Mouse (Mus musculus): Measurements from ENCODE around the gene Exoc6b. TPM values are rescaled to one million over a fixed set of nuclear protein-coding genes. Genes with fewer than 3 reads are reported as not detected.

Exoc6b gene
- polyA plus RNA-seq, 1 experiment from 2014 or later = 3.6 TPM

GRCm38 (mm10) chr6:84912434-84912833 lies 156.9 kb downstream of the Exoc6b start:
- Histone ChIP-seq H3K27me3 (ENCODE audit: control insufficient read depth, insufficient read depth, low read depth, low read length) (no peaks in the 10 kb centered on the region), H3K9me3 (replicated peaks; ENCODE audit: control insufficient read depth, low read length) (no peaks in the 10 kb centered on the region), H3K4me2 (ENCODE audit: low read depth, low read length) (no peak overlapping the region), H3K4me3 (ENCODE audit: low read depth, low read length) (no peak overlapping the region), H3K36me3 (ENCODE audit: control insufficient read depth, insufficient read depth) (no peaks in the 10 kb centered on the region), H3K27ac (ENCODE audit: low read length) (no peak overlapping the region), H3K9ac (ENCODE audit: low read depth, low read length) (no peak overlapping the region), H3K4me1 (ENCODE audit: control insufficient read depth, low read depth, low read length) (no peaks in the 10 kb centered on the region)
- no peak for ATAC-seq (ENCODE audit: low read depth)
- 0% methylated on average over 2 of the region's 2 CpGs for WGBS (ENCODE audit: insufficient replicate concordance)

- WGBS (ENCODE audit: insufficient replicate concordance) = 56% methylated on average over 4 of the region's 4 CpGs
- no peak overlapping the region for H3K4me3 ChIP-seq (ENCODE audit: low read depth, low read length)
- no peak for ATAC-seq (ENCODE audit: low read depth)
Measured at GRCm38 (mm10) chr6:84899002-84899774, 170.1 kb downstream of the Exoc6b start.

GRCm38 (mm10) chr6:84893773-84894095 lies 175.6 kb downstream of the Exoc6b start:
- H3K9ac ChIP-seq (ENCODE audit: low read depth, low read length) = no peak overlapping the region
- H3K36me3 ChIP-seq (ENCODE audit: control insufficient read depth, insufficient read depth) = no peaks in the 10 kb centered on the region
- H3K4me1 ChIP-seq (ENCODE audit: control insufficient read depth, low read depth, low read length) = no peaks in the 10 kb centered on the region
- no peaks in the 10 kb centered on the region for H3K9me3 ChIP-seq (replicated peaks; ENCODE audit: control insufficient read depth, low read length)
- no peak for ATAC-seq (ENCODE audit: low read depth)
- H3K4me2 ChIP-seq (ENCODE audit: low read depth, low read length) = no peak overlapping the region
- H3K27ac ChIP-seq (ENCODE audit: low read length) = no peak overlapping the region
- no peaks in the 10 kb centered on the region for H3K27me3 ChIP-seq (ENCODE audit: control insufficient read depth, insufficient read depth, low read depth, low read length)
- H3K4me3 ChIP-seq (ENCODE audit: low read depth, low read length) = no peak overlapping the region

More at GRCm38 (mm10) chr6:84899002-84899774, 170.1 kb downstream of the Exoc6b start:
- H3K9me3 ChIP-seq (replicated peaks; ENCODE audit: control insufficient read depth, low read length) = no peaks in the 10 kb centered on the region
- H3K4me1 ChIP-seq (ENCODE audit: control insufficient read depth, low read depth, low read length) = no peaks in the 10 kb centered on the region
- no peak overlapping the region for H3K27ac ChIP-seq (ENCODE audit: low read length)
- H3K27me3 ChIP-seq (ENCODE audit: control insufficient read depth, insufficient read depth, low read depth, low read length) = no peaks in the 10 kb centered on the region
- no peak overlapping the region for H3K9ac ChIP-seq (ENCODE audit: low read depth, low read length)
- H3K36me3 ChIP-seq (ENCODE audit: control insufficient read depth, insufficient read depth) = no peaks in the 10 kb centered on the region
- H3K4me2 ChIP-seq (ENCODE audit: low read depth, low read length) = no peak overlapping the region

- H3K27ac ChIP-seq (ENCODE audit: low read length) = no peak overlapping the region
- no peaks in the 10 kb centered on the region for H3K27me3 ChIP-seq (ENCODE audit: control insufficient read depth, insufficient read depth, low read depth, low read length)
- H3K9ac ChIP-seq (ENCODE audit: low read depth, low read length) = no peak overlapping the region
- H3K9me3 ChIP-seq (replicated peaks; ENCODE audit: control insufficient read depth, low read length) = no peaks in the 10 kb centered on the region
- peaks cover 1% of the 10 kb centered on the region; the same call in 1 of the 2 replicates for H3K4me1 ChIP-seq (ENCODE audit: control insufficient read depth, low read depth, low read length)
- H3K4me3 ChIP-seq (ENCODE audit: low read depth, low read length) = no peak overlapping the region
- no peak overlapping the region for H3K4me2 ChIP-seq (ENCODE audit: low read depth, low read length)
- 13% methylated on average over 5 of the region's 5 CpGs for WGBS (ENCODE audit: insufficient replicate concordance)
- no peaks in the 10 kb centered on the region for H3K36me3 ChIP-seq (ENCODE audit: control insufficient read depth, insufficient read depth)
- ATAC-seq (ENCODE audit: low read depth) = no peak
Measured at GRCm38 (mm10) chr6:84892926-84893772, 176.2 kb downstream of the Exoc6b start.

GRCm38 (mm10) chr6:84886551-84886950 lies 182.8 kb downstream of the Exoc6b start:
- 45% methylated on average over 3 of the region's 3 CpGs for WGBS (ENCODE audit: insufficient replicate concordance)
- ATAC-seq (ENCODE audit: low read depth) = no peak

GRCm38 (mm10) chr6:84885080-84885479 lies 184.2 kb downstream of the Exoc6b start:
- Histone ChIP-seq H3K36me3 (ENCODE audit: control insufficient read depth, insufficient read depth) (no peaks in the 10 kb centered on the region), H3K4me2 (ENCODE audit: low read depth, low read length) (no peak overlapping the region), H3K4me1 (ENCODE audit: control insufficient read depth, low read depth, low read length) (peaks cover 28% of the 10 kb centered on the region), H3K9me3 (replicated peaks; ENCODE audit: control insufficient read depth, low read length) (no peaks in the 10 kb centered on the region), H3K27me3 (ENCODE audit: control insufficient read depth, insufficient read depth, low read depth, low read length) (no peaks in the 10 kb centered on the region), H3K27ac (ENCODE audit: low read length) (no peak overlapping the region), H3K4me3 (ENCODE audit: low read depth, low read length) (no peak overlapping the region), H3K9ac (ENCODE audit: low read depth, low read length) (no peak overlapping the region)
- 9% methylated on average over 1 of the region's 1 CpGs for WGBS (ENCODE audit: insufficient replicate concordance)
- ATAC-seq (ENCODE audit: low read depth) = 0 out of 2 replicates have a peak, but pooled peaks have one; percentile 7

More at GRCm38 (mm10) chr6:84886551-84886950, 182.8 kb downstream of the Exoc6b start:
- H3K9me3 ChIP-seq (replicated peaks; ENCODE audit: control insufficient read depth, low read length) = no peaks in the 10 kb centered on the region
- peaks cover 28% of the 10 kb centered on the region for H3K4me1 ChIP-seq (ENCODE audit: control insufficient read depth, low read depth, low read length)
- H3K4me3 ChIP-seq (ENCODE audit: low read depth, low read length) = no peak overlapping the region
- H3K27ac ChIP-seq (ENCODE audit: low read length) = no peak overlapping the region
- no peaks in the 10 kb centered on the region for H3K27me3 ChIP-seq (ENCODE audit: control insufficient read depth, insufficient read depth, low read depth, low read length)
- H3K36me3 ChIP-seq (ENCODE audit: control insufficient read depth, insufficient read depth) = no peaks in the 10 kb centered on the region
- no peak overlapping the region for H3K9ac ChIP-seq (ENCODE audit: low read depth, low read length)
- H3K4me2 ChIP-seq (ENCODE audit: low read depth, low read length) = no peak overlapping the region

GRCm38 (mm10) chr6:84883720-84884119 lies 185.6 kb downstream of the Exoc6b start:
- H3K27me3 ChIP-seq (ENCODE audit: control insufficient read depth, insufficient read depth, low read depth, low read length) = no peaks in the 10 kb centered on the region
- H3K4me3 ChIP-seq (ENCODE audit: low read depth, low read length) = no peak overlapping the region
- 0 out of 2 replicates have a peak overlapping the region, but pooled peaks have one; percentile 41 for H3K27ac ChIP-seq (ENCODE audit: low read length)
- WGBS (ENCODE audit: insufficient replicate concordance) = 10% methylated on average over 4 of the region's 4 CpGs
- H3K4me2 ChIP-seq (ENCODE audit: low read depth, low read length) = peak overlapping the region; percentile 55; the same call in 1 of the 2 replicates
- H3K9me3 ChIP-seq (replicated peaks; ENCODE audit: control insufficient read depth, low read length) = no peaks in the 10 kb centered on the region
- H3K9ac ChIP-seq (ENCODE audit: low read depth, low read length) = no peak overlapping the region
- H3K36me3 ChIP-seq (ENCODE audit: control insufficient read depth, insufficient read depth) = no peaks in the 10 kb centered on the region
- ATAC-seq (ENCODE audit: low read depth) = no peak
- H3K4me1 ChIP-seq (ENCODE audit: control insufficient read depth, low read depth, low read length) = peaks cover 28% of the 10 kb centered on the region

- H3K4me3 ChIP-seq (ENCODE audit: low read depth, low read length) = peak overlapping the region; percentile 28
Measured at GRCm38 (mm10) chr6:84882663-84883517, 186.4 kb downstream of the Exoc6b start.

More at GRCm38 (mm10) chr6:84882663-84883517, 186.4 kb downstream of the Exoc6b start:
- no peaks in the 10 kb centered on the region for H3K9me3 ChIP-seq (replicated peaks; ENCODE audit: control insufficient read depth, low read length)
- peaks cover 24% of the 10 kb centered on the region for H3K4me1 ChIP-seq (ENCODE audit: control insufficient read depth, low read depth, low read length)
- WGBS (ENCODE audit: insufficient replicate concordance) = 11% methylated on average over 14 of the region's 14 CpGs
- peak overlapping the region; percentile 55 for H3K4me2 ChIP-seq (ENCODE audit: low read depth, low read length)
- no peak overlapping the region for H3K9ac ChIP-seq (ENCODE audit: low read depth, low read length)
- no peaks in the 10 kb centered on the region for H3K36me3 ChIP-seq (ENCODE audit: control insufficient read depth, insufficient read depth)
- peak; percentile 99 for ATAC-seq (ENCODE audit: low read depth)
- no peaks in the 10 kb centered on the region for H3K27me3 ChIP-seq (ENCODE audit: control insufficient read depth, insufficient read depth, low read depth, low read length)
- peak overlapping the region; percentile 78 for H3K27ac ChIP-seq (ENCODE audit: low read length)

All from liver, embryonic 16.5 days (tissue).